Mouse (Mus musculus): Measurements from ENCODE around the gene Dnajc21.

The Dnajc21 gene

DNA sequence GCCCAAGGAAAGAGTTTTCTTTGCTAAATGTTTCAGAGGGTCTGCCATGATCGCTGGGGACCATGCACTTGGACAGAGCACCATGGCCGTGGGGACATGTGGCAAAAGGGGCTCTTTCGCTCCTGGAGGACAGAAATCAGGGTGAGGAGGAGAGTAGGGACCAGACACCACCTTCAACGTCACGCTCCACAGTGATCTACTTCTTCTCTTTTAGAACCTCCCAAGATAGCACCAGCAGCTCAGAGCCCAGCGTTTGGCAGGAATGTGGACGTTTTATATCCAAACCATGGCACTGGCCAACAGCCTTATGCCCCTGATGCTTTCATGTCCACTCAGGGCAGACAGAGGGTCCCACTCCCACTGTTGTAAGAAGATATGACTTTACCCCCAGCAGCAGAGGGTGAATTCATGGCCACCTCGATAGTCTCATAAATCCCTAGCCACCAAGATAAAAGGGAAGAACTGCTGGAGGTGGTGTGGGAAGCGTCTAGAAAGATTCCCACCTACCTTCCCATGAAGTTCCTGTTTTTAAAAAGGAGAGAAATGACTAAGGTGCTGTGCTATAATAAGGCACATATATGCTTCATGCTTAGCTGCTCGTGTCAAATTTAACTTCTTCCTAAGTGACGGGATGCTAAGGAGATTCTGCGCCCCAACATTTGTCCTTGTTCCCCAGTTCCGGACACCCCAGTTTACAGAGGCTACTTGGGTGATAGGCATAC is 43.6 kb downstream of the Dnajc21 start:
- DNase-seq, result no peak

DNA sequence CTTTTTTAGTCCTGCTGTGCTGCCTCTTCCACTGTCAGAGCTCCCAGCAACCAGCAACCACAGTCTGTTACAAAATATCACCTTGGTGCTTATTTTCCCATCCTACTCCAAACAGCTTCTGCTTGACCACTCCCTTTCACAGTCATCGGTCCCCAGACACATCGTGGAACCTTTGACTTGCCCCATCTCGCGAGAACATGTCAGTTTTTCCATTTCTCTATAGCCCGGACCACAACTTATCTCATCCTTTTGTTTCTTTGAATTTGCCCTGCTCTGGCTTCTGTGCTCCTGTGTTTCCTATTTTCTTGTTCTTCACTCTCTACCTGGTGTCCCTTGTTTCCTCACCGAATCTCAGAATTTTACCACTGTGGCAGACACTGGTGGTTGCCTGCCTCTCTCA is 44.2 kb downstream of the Dnajc21 start:
- DNase-seq, result no peak

DNA sequence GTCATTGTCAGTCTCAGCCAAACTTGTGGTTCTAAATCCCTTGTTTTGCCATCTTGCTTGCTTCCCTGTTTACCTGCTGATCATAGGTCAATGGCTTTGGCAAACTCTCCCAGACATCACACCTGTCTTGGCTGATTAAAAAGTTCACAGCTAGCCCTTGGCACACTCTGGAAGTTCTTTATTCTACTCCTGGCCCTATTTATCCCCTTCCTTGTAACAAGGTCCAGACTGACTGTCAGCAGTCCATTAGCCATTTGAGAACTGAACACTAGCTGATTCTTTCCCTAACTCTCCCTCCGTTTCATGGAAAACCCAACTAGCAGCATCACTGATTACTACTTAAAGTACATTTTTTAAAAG is 48.6 kb downstream of the Dnajc21 start:
- DNase-seq, result no peak

DNA sequence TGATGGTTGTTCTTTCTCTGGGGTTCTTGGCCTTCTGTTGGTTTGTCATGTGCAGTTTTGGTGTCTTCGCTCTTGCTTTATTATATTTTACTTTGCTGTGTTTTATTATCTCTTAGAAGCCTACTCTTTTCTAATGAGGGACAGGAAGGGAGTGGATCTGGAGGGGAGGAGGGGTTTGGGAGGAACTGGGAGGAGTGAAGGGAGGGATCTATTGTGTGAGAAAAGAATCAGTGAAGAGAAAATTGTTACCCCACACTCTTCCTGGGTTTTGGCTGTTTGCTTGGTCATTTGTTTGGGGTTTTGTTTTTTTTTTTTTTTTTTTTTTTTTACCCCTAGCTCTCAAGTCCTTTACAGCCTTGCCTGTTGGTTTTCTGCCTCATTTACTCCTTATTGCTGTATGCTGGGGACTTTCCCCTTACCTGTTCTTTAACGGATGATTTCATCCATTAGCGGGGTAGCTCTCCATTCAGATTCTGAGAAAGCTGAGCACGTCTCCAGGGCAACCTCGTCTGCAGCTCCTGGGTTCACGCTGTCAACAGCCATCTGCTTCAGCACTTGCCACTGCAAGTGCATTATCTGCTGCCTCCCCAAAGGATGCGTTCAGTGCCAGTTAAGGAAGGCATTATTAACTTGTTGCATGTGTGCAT is 49.1 kb downstream of the Dnajc21 start:
- DNase-seq, result no peak

DNA sequence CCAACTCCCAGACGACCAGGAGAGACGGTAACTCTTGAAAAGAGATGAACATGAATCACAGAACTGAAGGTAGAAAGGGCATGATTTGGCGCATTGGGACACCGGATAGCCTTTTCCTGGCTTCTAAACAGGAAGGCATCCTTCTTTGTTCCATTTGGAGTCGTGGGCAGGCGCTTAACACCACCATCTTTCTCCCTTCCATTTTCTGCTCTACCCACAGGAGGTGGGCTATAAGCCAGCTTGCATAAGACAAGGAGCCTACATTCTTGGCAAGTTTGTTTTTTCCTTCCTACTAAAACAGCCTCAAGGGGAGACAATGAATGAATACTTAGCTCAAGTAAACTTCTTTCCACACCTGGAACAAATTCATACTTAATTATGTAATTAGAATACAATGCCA is 56.7 kb downstream of the Dnajc21 start:
- DNase-seq, result no peak

DNA sequence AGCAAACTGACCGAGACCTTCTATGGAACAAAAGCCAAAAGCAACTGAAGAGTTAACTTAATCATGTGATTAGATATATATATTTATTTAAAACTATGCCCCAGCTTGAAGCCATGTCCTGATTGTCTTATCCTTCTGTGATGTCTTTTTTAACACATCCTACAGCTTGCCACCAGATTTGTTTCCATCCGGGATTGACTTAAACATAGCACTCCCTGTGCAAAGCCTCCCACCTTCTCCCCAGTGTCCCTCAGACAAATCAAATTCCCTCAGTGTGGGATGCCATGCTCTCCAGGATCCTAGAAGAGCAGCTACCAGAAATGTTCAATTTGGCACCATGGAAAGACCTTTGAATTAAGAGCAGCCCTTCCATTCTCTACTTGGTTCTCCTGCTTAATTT is 59.4 kb downstream of the Dnajc21 start:
- no peak for DNase-seq

DNA sequence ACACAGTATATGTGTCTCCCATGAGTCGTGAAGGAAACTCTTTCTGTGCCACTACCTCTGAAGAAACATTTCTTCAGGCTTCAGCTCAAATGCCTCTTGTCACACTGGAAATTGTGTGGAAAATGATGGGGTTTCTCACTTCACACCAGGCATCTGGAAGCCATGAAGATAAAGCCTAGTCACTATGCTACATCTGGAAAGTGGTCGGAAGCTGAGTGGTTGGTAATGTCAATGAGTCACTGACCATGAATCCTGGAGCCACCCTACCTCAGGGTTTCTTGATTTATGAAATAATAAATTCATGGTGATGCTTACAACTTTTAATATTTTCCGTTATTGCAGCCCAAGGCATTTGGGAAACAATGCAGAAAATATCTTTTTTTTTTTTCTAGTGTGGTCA is 60.5 kb downstream of the Dnajc21 start:
- DNase-seq, result no peak

DNA sequence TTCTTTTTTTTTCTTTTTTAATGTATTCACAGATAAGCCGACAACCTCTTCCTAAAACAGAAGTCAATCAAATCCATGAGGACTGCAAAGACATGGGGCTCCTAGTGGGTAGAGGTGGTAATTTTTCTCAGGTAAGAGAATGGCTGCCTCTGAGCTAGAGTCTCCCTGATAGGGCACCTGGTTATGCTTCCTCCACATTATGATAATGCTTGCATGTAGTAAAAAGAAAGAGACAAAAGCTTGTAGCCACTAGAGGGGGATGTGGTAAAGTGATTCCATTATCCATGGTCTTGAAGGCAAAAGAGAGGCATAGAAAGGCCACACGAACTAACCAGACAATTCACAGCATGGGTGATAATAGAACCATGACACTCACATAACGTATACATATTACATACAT is 69.9 kb downstream of the Dnajc21 start:
- DNase-seq, result no peak

DNA sequence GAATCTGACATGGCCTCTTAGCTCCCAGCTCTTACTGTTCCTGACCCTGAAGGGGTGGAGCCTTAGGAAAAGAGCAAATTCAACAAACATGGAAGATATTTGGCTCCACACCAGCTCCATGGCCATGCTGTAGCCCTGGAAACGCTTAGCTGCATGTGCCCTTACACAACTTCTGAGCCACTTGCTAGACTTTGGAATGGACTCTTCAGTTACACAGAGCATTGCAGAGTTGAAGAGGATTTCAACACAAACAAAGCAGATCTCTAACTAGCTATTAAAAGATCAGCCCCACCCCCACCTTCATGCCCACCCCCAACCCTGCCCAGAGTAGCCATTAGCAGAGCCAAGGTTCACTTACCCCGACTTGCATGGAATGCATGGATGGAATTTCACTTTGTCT is 70.5 kb downstream of the Dnajc21 start:
- peak; percentile 19 for DNase-seq

Data from liver (tissue).